Mouse (Mus musculus) brown adipose tissue, adult 24 weeks (tissue): ENCODE data around the gene Prkcd. TPM values are rescaled to one million over a fixed set of nuclear protein-coding genes. Genes with fewer than 3 reads are reported as not detected.

Experiments
- H3K27ac ChIP-seq: fragments of 200-500 bp; replicated peaks from 2 replicates; pipeline ENCODE4 v1.5.1; 2012; ENCODE audit warnings: low read depth, mild to moderate bottlenecking, low read length
- H3K4me1 ChIP-seq: fragments of 200-500 bp; 2 replicates; pipeline ENCODE4 v1.6.1; 2012; ENCODE audit warnings: low read length, mixed read lengths; ENCODE audit not compliant: control insufficient read depth, insufficient read depth, insufficient read length
- H3K4me3 ChIP-seq: fragments of 200-500 bp; 2 replicates; pipeline ENCODE4 v1.5.1; 2012; ENCODE audit warnings: low read depth, mild to moderate bottlenecking, low read length, moderate library complexity; ENCODE audit not compliant: insufficient read depth
- polyA plus RNA-seq: library from polyadenylated mRNA; stranded (reverse); fragments of >200 nt; gene quantifications from 2 replicates; pipeline ENCODE4 v1.2.4, GENCODE M21; 2012; ENCODE audit not compliant: missing spikeins, insufficient read depth, insufficient read length

Gene Prkcd
- polyA plus RNA-seq, 1 experiment: 8.4 TPM

GRCm38 (mm10) chr14:30645066-30645465 is 19.1 kb upstream of the Prkcd start:
- no peaks in the 10 kb centered on the region for H3K4me1 ChIP-seq
- no peak overlapping the region for H3K27ac ChIP-seq
- no peak overlapping the region for H3K4me3 ChIP-seq

DNA sequence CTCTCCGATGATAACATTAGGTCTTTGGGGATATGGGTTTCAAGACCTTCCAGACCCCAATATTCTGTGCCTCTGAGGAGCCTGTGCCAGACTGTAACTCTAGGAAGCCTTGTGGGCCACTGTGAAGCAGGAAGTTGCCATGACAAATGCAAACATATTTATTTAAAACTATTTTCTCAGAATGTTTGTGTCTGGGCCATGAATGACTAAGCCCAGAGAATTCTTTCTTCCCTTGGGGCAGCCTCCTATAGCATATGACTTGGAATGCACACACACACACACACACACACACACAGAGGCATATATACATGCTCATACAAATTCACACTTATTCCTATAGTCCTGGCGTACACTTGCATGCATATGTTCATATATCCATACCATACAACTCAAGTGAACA is 18.0 kb upstream of the Prkcd start:
- Histone ChIP-seq H3K4me3 (no peak overlapping the region), H3K4me1 (no peaks in the 10 kb centered on the region), H3K27ac (no peak overlapping the region)

GRCm38 (mm10) chr14:30641748-30642147 is 15.7 kb upstream of the Prkcd start:
- H3K4me1 ChIP-seq: no peaks in the 10 kb centered on the region
- no peak overlapping the region for H3K27ac ChIP-seq
- no peak overlapping the region for H3K4me3 ChIP-seq

DNA sequence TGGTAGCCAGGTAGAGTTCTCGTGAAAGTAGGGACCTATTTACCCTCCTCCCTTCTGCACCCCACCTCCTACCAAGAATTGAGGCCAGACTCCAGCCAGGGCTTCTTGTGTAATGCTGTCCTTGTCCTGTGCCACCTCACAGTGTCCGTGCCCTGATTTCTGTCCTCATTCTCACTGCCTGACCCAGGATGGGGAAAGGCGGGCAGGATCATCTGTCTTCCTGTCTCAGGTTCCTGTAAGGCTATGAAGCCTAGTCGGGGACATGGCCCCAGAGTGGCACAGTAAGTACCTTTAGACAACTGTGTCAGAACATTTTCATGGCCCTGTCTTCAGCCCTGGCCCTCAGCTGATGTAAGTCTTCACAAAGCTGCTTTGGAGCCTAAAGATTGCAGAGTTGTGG is 12.7 kb upstream of the Prkcd start:
- H3K4me1 ChIP-seq: no peaks in the 10 kb centered on the region
- H3K4me3 ChIP-seq: no peak overlapping the region
- no peak overlapping the region for H3K27ac ChIP-seq

DNA sequence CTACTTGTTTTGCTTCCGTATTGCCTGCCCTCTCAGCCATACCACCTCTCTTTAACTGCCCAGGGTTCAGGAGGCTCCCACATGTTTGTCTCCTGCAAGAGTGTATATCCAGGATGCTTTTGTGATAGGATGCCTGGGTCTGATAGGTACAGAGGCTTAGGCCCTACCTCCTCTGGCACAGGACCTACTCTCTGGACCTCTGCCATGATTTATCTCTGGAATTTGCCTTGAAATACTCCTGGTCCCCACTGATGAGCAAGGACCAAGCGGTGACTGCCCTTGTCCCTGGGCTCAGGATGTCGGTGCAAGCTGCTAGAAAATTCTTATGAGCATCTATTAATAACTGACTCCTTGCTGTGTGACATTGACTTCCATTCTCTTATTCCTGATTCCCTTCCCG is 12.0 kb upstream of the Prkcd start:
- Histone ChIP-seq H3K4me1 (no peaks in the 10 kb centered on the region), H3K27ac (no peak overlapping the region), H3K4me3 (no peak overlapping the region)

DNA sequence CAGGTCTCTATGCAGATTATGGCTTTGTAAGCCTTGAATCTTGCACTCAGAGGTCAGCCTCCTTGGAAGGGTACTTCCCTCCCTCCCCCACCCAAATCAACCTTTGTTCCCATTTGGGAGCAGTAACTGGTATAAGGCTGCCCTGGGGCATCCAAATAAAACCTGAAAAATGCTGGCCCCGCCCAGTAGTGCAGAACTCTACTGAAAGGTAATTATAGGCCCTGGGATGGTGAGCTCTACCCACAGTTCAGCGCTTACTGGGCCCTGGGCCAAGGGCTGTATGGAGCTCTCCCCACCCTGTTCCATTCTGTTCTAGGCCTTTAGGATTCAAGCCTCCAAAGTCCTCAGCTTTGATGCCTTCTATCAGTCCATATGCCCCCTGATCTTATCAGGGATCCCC is 11.1 kb upstream of the Prkcd start:
- H3K27ac ChIP-seq: no peak overlapping the region
- H3K4me1 ChIP-seq: no peaks in the 10 kb centered on the region

GRCm38 (mm10) chr14:30636499-30636898 is 10.5 kb upstream of the Prkcd start:
- Histone ChIP-seq H3K27ac (no peak overlapping the region), H3K4me3 (no peak overlapping the region), H3K4me1 (0 out of 2 replicates have a peak, but pooled peaks cover 2% of the 10 kb centered on the region)

More for the DNA sequence above, 11.1 kb upstream of the Prkcd start:
- no peak overlapping the region for H3K4me3 ChIP-seq

DNA sequence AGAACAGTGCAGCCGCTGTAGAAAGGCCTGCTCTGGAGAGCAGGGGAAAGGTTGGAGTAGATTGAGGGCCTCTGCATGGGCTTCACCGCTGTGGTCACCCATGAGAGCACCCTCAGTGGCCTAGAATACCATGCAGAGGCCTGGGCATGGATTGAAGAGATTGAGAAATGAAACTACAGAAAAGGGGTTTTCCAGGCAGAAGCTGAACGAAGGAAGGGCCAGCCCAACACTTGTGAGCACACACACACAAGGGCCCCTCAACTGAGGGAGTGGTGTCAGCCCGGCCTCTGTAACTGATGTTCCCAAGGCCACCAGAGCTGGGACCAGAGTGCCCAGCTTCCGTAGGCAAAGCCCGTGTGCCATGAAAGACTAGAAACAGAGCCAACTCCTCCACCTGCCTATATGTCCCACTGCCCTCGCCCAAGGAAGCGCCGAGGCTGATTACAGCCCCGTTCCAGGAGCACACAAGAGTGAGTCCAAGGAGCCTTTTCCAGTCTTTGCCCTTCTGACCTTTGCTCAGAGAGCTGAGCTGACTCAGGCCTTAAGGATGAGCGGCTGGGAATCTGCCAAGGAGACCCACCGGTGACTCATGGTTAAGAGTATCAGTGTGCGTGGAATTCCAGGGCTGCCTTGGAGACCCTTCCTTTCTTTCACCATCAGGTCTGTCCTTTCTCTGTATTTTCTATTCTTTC is 9.4 kb upstream of the Prkcd start:
- Histone ChIP-seq H3K4me3 (no peak overlapping the region), H3K4me1 (0 out of 2 replicates have a peak, but pooled peaks cover 2% of the 10 kb centered on the region), H3K27ac (no peak overlapping the region)

GRCm38 (mm10) chr14:30634418-30634817 is 8.4 kb upstream of the Prkcd start:
- H3K27ac ChIP-seq: no peak overlapping the region
- H3K4me1 ChIP-seq: 0 out of 2 replicates have a peak, but pooled peaks cover 2% of the 10 kb centered on the region
- H3K4me3 ChIP-seq: no peak overlapping the region

DNA sequence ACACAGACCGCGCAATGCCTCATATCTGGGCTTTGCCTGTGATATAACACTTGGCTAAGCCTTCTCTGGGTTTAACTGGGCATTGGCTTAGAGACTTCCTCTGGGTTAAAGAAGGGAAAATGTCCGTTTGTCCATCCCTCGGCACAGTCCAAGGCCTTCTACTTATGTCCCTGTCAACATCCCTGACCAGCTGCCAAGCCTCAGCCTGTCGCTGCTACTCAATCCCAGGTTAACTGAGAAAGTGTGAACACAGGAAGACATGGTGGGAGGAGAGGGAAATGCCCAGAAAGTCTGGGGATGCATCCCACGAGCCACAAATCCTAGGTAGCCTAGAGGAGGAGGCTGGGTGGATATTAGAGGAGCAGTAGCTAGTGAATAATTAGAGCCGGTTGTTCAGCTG is 7.7 kb upstream of the Prkcd start:
- H3K27ac ChIP-seq: no peak overlapping the region
- H3K4me3 ChIP-seq: no peak overlapping the region
- 0 out of 2 replicates have a peak, but pooled peaks cover 2% of the 10 kb centered on the region for H3K4me1 ChIP-seq

DNA sequence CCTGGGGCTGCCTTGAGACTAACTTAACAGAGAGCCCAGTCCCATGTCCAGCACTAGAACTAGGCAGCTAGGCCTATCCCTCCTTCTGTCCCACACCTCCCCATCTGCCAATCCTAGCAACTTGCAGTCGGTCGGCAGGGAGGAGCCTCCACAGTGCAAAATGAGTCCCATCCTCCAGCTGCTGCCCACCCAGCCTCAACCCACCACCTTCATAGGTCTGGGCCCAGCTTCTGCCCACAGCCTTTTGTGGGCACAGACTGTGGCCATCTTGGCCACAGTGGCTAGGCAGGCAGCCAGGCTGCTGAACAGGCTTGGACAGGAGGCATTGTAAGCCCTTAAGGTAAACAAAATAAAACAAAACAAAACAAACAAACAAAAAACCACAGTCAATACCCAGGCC is 5.8 kb upstream of the Prkcd start:
- Histone ChIP-seq H3K4me3 (no peak overlapping the region), H3K27ac (no peak overlapping the region; the same call in none of the 2 replicates), H3K4me1 (peaks cover 2% of the 10 kb centered on the region; the same call in 1 of the 2 replicates)

DNA sequence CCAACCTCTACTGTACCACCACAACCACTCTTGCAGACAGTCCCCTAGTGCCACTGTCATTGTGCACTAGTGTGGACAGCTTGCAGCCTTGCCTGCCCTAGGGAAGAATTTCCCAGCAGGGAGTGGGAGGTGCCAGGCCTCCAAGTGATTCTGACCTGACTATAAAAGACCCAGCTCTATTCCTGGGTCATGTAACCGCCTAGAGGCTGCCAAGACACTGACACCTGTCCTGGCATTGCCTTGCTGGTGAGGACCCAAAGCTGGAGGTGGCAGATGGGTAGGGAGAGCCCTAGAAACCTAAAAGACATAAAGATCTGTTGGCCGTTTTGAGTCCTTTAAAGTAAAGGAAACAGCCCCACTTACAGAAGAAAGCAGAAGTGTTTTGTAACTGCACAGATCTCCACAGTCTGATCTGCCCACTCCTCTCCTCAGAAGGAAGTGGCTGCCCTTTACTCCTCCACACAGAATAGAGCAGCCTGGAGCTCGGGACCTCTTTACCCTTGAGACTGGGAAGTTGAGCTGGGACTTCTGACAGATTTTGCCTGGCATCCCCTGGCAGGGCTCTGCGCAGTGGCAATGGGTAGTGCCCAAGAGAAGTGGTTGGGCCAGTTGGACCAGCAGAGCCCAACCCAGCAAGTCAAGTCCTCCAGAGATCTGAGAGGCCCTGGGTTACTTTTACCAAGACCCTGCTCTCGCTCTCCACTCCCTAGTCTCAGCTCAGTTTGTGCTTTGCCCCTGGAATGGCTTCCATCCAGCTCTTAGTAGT is 5.0 kb upstream of the Prkcd start:
- H3K4me1 ChIP-seq: peaks cover 2% of the 10 kb centered on the region; the same call in 1 of the 2 replicates
- H3K4me3 ChIP-seq: no peak overlapping the region
- peak overlapping the region; percentile 56 for H3K27ac ChIP-seq

DNA sequence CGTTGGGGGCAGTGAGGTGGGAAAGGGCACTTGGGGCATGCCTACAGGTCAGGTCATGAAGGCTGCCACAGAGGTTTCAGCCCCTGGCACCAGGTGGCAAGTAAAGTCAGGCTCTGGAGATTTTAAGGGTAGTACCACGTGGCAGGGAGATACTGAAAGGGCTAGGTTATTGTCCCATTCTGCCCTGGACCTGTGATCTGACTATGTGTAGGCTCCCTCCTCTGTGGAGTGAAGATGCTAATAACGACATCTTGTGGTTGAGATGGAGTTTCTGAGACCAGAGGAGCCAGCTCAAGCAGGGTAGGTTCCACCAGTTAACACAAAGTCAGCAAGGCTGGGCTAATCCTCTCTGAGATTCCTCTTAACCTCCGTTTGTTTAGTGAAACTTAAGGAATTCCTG is 3.8 kb upstream of the Prkcd start:
- Histone ChIP-seq H3K4me3 (no peak overlapping the region), H3K4me1 (peaks cover 2% of the 10 kb centered on the region), H3K27ac (no peak overlapping the region)

DNA sequence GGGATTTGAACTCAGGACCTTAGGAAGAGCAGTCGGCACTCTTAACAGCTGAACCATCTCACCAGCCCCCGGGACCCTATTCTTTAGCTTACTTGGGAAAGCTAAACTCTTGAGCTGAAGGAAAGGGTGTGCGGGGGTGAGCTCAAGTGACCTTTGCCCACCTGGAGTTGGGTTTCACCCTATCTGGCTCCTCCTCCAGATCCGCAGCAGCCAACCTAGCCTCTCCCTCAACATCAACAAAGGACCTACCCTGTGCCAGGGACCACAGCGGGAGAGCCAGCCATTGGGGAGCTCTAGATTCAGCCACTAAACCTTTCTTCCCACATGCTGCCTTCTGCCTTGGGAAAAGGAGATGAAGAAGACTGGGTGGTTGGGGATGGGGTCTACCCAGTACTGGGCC is 2.2 kb upstream of the Prkcd start:
- H3K27ac ChIP-seq: no peak overlapping the region
- H3K4me3 ChIP-seq: no peak overlapping the region
- H3K4me1 ChIP-seq: peaks cover 2% of the 10 kb centered on the region

GRCm38 (mm10) chr14:30626756-30627742 is 1.0 kb upstream of the Prkcd start:
- Histone ChIP-seq H3K4me3 (peak overlapping the region; percentile 90), H3K27ac (peak overlapping the region; percentile 44)

More at GRCm38 (mm10) chr14:30626756-30627742, 1.0 kb upstream of the Prkcd start:
- H3K4me1 ChIP-seq: peaks cover 4% of the 10 kb centered on the region
